Mouse (Mus musculus): Measurements from ENCODE around the gene Pigo.
A peak's percentile ranks its signal among the peaks of the same experiment; 100 is the strongest.
"Not testable (repeated sequence)": the region's sequence is repeated elsewhere in the genome, so short reads cannot be mapped to it uniquely, and the experiment has no call there.

The Pigo gene

GRCm38 (mm10) chr4:43001272-43001671, 24.3 kb downstream of the Pigo start:
- no peak for DNase-seq (ENCODE audit: low spot score)

GRCm38 (mm10) chr4:43000141-43000986, 25.3 kb downstream of the Pigo start, which contains the start of gene Vcp:
TSS of gene Vcp (minus strand) at chr4:43000507.
- peak; percentile 99 for DNase-seq (ENCODE audit: low spot score)

- peak; percentile 86 for DNase-seq (ENCODE audit: low spot score)
Measured at GRCm38 (mm10) chr4:42999451-43000140, 26.0 kb downstream of the Pigo start.

DNA sequence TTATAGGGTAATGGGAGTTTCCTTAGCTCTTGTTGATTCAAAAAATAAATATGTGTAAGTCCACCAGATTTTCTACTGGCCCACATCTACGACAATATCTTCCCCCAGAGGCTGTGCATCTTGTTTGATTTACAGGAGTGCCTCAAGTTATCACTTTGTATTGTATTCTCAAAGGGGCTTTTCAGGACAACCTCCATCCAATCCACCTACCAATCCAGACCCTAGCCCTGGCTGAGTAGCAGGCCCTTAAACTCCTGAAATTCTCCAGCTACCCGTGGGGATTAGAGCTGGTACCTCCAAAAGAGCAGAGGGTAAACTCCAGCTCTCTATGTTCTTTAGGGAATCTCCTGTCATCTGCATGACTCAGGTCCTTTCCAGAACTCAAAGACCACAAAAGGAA, 27.6 kb downstream of the Pigo start:
- DNase-seq (ENCODE audit: low spot score) = no peak

GRCm38 (mm10) chr4:42988296-42988695, 37.3 kb downstream of the Pigo start:
- no peak for DNase-seq (ENCODE audit: low spot score)

DNA sequence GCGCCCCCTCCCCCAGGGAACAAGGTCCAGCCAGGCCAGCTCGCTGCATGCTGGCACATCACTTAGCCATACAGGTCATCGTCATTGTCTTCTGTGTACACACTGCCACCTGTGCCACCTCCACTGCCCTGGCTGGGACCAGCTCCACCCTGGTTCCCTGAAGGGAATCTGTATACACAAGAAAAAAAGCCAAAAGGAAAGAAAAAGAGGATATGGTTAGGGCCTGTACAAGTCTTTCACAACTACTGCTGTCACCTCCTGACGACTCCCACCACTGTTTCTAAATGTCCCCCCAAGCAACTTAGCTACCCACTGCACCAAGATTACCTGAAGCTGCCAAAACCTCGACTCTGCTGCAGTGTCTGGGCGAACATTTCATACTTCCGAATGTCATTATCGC, 45.2 kb downstream of the Pigo start:
- DNase-seq (ENCODE audit: low spot score) = not testable (repeated sequence)

DNA sequence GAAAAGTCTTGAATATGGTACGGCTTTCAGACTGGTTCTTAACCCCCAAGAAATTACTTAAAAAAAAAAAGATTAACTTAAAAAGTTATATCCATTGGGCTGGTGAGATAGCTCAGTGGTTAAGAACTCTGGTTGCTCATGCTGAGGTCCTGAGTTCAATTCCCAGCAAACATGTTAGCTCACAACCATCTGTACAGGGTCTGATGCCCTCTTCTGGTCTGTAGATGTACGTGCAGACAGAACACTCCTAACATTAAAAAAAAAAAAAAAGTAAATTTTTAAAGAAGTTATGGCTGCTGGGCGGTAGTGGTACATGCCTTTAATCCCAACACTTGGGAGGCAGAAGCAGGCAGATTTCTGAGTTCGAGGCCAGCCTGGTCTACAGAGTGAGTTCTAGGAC, 47.6 kb downstream of the Pigo start:
- no peak for DNase-seq (ENCODE audit: low spot score)

DNA sequence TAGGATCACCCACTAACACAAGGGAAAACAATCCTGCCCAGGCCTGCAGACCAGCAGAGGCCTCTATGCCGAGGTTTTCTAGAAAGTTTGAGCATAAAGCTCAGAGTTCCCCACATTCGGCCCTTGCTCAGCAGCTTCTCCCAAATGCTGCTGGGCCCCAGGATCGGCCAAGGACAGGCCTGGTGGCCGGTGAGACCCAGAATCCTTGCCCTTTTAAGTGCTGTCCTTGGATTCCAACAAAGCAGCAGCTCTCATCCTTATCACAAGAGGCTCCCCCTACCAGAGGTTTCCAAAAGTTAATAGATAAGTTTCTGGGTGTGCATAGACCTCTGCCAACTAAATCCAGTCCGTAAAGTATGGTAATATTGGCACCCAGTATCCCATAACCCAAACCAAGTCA, 51.8 kb downstream of the Pigo start:
- no peak for DNase-seq (ENCODE audit: low spot score)

DNA sequence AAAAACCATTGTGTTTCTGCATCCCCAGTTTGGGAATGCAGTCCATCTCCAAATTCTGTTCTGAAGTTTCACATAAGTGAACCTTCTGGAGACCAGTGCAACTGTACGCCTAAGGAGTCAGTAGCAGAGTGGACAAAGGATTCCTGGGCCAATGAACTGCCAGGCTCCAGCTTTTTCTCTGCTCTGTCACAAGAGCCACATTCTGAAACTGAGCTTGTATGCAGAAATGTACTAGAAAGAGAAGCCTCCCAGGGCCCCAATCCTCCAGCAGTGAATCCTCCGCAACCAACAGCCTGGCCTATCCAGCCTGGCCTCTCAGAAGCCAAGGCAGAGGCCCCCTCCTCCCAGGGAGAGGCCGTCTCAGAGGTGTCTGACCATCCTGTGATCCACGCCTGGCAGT, 52.7 kb downstream of the Pigo start:
- no peak for DNase-seq (ENCODE audit: low spot score)

- no peak for DNase-seq (ENCODE audit: low spot score)
Measured at GRCm38 (mm10) chr4:42969304-42969703, 56.3 kb downstream of the Pigo start, which contains the start of gene 1700022I11Rik. TSS of gene 1700022I11Rik (plus strand) at chr4:42969604.

Data from testis, postnatal 10 days (tissue).